Mouse (Mus musculus) gastrocnemius, postnatal 25 days (tissue): Measurements from ENCODE around the gene Iqgap2. TPM values are rescaled to one million over a fixed set of nuclear protein-coding genes. Genes with fewer than 3 reads are reported as not detected.

Experiments
- DNase-seq: peaks from one replicate; pipeline ENCODE4 v3.0.0; 2022
- total RNA-seq, 2 experiments: library from RNA; stranded (reverse); gene quantifications; 1 replicate in 1 of 2; 2 replicates in 1 of 2; pipeline ENCODE4 v1.2.3; 2021

The Iqgap2 gene
- total RNA-seq, 2 experiments from 2014 or later = 1.5 to 2.0 TPM

GRCm38 (mm10) chr13:95712570-95713268 lies 179.0 kb downstream of the Iqgap2 start:
- no peak for DNase-seq

DNA sequence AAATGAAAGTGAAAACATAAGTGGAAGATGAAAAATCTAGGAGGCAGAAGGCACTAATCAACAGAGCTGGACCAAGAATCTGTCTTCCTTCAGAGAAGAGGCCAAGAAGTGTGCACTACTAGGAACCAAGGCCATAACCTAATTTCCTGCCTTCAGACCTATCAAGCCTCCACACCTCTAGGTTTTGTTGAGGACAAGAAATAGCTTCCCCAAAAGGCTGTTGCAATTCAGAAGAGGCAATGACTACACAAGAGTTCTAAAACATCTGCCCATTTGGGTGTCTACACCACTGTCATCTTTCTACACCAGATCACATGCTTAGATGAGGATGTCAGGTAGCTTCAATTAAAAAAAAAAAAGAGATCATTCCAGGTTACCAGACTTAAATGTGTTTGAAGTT lies 179.7 kb downstream of the Iqgap2 start:
- DNase-seq = no peak

GRCm38 (mm10) chr13:95705589-95705988 lies 186.1 kb downstream of the Iqgap2 start:
- DNase-seq = no peak

- DNase-seq = no peak
Measured at GRCm38 (mm10) chr13:95703376-95703775, 188.3 kb downstream of the Iqgap2 start.

DNA sequence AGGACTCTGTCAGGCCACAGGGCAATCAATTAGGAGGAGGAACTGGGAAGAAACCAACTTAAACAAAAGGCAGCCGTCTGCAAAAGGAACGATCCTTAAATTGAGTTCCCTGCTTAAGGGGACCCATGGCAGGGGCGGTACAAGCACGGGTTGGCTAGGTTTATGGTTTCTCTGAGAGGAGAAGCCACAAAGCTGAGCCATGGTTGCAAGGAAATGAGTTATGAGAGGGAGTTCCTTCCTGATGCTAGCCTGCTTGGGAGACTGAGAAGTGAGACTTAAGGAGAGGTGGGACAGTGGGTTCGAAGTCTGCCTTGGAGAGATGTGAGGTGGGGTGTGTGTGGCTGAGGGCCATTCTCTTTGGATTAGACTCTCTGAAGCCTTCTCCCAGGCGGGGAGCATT lies 193.8 kb downstream of the Iqgap2 start:
- no peak for DNase-seq

- DNase-seq = no peak
Measured at GRCm38 (mm10) chr13:95696654-95697163, 195.0 kb downstream of the Iqgap2 start, which contains the start of gene F2rl2. Gene F2rl2 (plus strand): TSS chr13:95696853.

- DNase-seq = no peak
Measured at GRCm38 (mm10) chr13:95696120-95696653, 195.5 kb downstream of the Iqgap2 start.

GRCm38 (mm10) chr13:95692201-95692600 lies 199.5 kb downstream of the Iqgap2 start:
- DNase-seq = no peak

GRCm38 (mm10) chr13:95688576-95688975 lies 203.1 kb downstream of the Iqgap2 start:
- DNase-seq = no peak

DNA sequence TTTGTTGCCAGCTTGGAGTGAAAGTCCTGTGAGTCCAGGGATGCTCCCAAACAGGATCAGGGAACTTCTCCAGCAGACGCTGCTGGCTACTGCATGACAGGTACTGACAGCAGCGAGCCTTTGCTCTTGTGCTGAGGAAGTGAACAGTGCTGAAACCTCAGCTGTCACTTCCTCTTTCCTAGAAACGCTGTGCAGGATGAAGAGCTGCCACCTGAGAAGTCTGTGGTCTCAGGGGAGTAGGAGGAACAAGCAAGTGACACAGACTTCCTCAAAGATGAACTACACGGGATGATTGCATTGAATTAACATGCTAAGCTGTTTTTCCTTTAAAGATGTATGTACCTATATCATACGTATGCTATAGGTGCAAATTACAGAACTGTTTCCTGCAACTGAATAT lies 206.0 kb downstream of the Iqgap2 start:
- DNase-seq = no peak

DNA sequence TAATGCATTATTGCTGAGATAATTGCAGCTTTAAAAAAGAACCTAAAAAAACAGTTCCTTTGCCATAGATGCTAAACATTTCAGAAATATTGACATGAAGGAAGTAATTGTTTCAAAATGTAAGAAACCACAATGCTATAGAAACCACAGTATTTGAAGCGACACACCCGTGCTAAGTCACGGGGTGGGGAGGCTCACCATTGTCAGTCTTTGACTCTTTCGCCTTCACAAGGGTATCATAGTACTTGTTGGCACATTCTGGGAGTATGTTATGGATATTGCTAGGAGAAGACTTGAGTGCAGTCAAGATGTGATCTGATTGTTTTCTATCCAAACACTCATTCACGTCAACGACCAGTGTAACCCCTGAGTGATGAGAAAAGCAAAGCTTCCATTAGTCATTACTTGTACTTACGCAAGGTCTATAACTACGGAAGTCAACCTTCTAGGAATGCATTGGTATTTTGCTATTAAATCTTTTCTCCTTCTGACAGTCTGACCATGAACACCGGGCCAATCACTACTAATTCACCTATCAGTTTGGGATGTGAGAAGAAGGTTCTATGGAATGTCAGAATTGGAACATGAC lies 207.0 kb downstream of the Iqgap2 start:
- no peak for DNase-seq

- no peak for DNase-seq
Measured at GRCm38 (mm10) chr13:95679491-95679941, 212.2 kb downstream of the Iqgap2 start.

- no peak for DNase-seq
Measured at GRCm38 (mm10) chr13:95679078-95679477, 212.6 kb downstream of the Iqgap2 start.

DNA sequence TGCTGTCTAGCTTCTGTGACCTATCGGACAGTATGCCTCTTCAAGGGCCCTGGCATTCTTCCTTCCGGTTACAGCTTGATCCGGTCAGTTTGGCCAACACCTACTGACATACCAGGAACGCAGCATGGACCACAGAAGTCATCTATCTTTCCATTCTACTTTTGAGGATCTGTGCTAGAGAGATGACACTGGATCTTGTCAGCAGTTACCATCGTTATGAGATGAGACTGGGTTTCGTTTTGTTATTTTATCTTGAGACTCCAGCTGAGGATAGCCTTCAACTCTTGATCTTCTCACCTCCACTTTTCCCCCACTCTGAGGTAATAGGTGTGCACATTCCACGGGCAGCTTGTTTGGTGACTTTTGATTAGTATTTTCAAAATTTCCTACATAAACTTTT lies 219.3 kb downstream of the Iqgap2 start:
- no peak for DNase-seq

DNA sequence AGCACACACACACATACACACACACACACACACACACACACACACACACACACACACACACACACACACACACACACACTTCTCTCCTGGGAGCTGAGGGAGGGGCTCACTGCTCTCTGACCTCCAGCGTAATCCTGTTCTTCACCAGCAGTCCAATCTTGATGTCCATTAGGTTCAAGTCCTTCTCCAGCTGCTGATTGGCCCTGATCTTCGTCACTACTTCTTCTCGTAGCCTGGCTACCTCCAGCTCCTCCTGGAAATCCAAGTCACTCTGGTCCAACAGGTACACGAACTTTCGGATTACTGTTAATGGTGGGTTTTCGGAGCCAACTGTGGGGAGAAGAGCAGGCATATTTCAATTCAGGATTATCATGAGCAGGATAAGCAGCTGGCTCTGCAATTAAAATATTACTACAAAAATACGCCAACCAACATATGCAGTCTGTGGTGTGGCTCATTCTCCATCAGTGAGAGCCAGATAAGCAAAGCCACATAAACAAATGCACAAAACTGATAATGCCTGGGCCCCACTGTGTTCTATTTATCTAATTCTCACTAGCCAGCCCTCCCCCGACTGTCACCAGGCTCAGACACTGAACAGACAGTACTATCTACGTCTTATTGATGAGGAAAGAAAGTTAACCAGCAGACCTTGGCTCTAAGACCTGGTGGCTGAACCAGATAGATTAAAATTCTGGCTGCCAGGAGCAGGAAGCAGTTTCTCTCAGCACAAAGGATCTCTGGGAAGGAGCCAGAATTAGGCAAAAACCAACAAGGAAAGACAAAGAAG lies 220.4 kb downstream of the Iqgap2 start:
- no peak for DNase-seq

- no peak for DNase-seq
Measured at GRCm38 (mm10) chr13:95670534-95670933, 221.2 kb downstream of the Iqgap2 start.

GRCm38 (mm10) chr13:95667260-95667659 lies 224.5 kb downstream of the Iqgap2 start:
- no peak for DNase-seq

DNA sequence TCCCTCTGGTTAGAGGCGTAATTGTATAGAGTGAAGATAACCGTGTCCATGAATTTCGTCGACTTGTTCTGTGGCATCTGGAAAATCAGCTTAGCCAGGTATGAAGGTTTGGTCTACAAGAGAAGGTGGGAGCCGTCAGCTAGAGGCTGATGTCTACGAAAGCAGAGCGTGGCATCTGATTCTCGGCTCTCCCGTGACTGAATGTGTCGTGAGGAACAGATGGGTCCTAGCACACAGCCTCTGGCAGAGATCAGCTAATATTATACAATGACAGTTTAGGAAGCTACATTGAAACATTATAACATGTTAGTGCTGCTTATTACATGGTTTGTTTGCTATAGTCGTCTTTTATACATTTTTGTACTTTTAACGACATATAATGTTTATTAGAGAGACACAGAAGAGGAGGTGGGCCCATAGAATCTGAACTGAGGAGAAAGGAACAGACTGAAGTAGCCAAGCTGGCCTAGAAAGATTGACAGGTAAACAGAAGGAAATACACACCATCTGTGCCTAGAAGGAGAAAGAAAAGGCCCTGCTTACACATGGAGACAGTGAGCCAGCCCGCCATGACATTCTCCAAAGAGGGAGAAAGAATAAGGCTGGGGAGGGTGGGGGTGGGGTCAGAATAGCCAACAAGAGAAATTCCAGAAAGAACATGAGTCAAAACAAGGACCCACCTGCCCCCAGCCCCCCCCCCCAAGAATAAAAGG lies 225.9 kb downstream of the Iqgap2 start:
- DNase-seq = no peak

GRCm38 (mm10) chr13:95663834-95664233 lies 227.9 kb downstream of the Iqgap2 start:
- DNase-seq = no peak

DNA sequence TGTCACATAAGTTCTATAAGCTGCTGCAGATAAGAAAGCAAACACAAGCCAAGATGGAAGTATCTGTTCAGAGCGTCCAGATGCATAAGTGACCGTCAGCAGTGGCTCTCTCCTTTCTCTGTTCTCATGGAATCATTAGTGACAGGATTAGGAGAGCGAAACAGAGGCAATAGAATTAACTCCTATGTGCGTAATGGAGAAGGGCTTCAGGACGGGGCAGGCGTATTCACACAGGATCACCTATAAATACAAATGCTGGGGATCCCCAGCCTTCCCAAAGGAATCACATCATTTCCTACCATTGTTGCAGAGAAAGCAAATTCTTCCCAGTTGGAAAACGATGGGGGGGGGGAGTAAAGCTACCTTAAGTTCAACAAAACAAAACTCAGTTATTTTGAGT lies 232.3 kb downstream of the Iqgap2 start:
- DNase-seq = no peak

- DNase-seq = no peak
Measured at GRCm38 (mm10) chr13:95657171-95657570, 234.6 kb downstream of the Iqgap2 start.

- DNase-seq = no peak
Measured at GRCm38 (mm10) chr13:95655284-95655683, 236.4 kb downstream of the Iqgap2 start.
